Mouse (Mus musculus) CH12.LX (cell line): ENCODE data around the gene Thrap3.

Experiments used
- CTCF ChIP-seq, 2 experiments: IDR thresholded peaks in 1 of 2; conservative IDR thresholded peaks in 1 of 2; 2 replicates each; pipeline ENCODE4 v1.5.1; 2011 to 2012; ENCODE audit warnings: low read depth in 2 of 2, low read length in 2 of 2, improper control_type of control experiment in 1 of 2, inconsistent platforms in 1 of 2, mild to moderate bottlenecking in 1 of 2, moderate library complexity in 1 of 2
- MYC ChIP-seq: IDR thresholded peaks from 2 replicates; pipeline ENCODE4 v1.6.1; 2011; ENCODE audit warnings: low read depth, mild to moderate bottlenecking, improper control_type of control experiment, low read length
- POLR2A ChIP-seq: IDR thresholded peaks from 2 replicates; pipeline ENCODE4 v1.6.1; 2011; ENCODE audit warnings: low read depth, mild to moderate bottlenecking, improper control_type of control experiment, low read length
- ZNF384 ChIP-seq: IDR thresholded peaks from 2 replicates; pipeline ENCODE4 v1.6.1; 2012; ENCODE audit warnings: low read depth, low read length, improper control_type of control experiment, inconsistent platforms

- TF ChIP-seq MYC (no peak), POLR2A (no peak), CTCF (conservative IDR thresholded peaks at IDR 0.05 in 1 of 2, IDR thresholded peaks at IDR 0.05 in 1 of 2; ENCODE audit: low read depth in 2 of 2, low read length in 2 of 2) (no peak), ZNF384 (no peak)
These were observed 5.1 kb downstream of the Thrap3 start for GRCm38 (mm10) chr4:126197485-126197884.
